Mouse (Mus musculus) lung, embryonic 15.5 days (tissue): Measurements from ENCODE around the gene Baz1b. TPM values are rescaled to one million over a fixed set of nuclear protein-coding genes. Genes with fewer than 3 reads are reported as not detected.
A peak's percentile ranks its signal among the peaks of the same experiment; 100 is the strongest.

ENCODE experiments used
- ATAC-seq: fragments of 200-750 bp; cut with Nextera tagmentation; 2 replicates; pipeline ENCODE4 v1.8.0; 2017; ENCODE audit warnings: moderate number of reproducible peaks, borderline replicate concordance; ENCODE audit not compliant: low FRiP score, low TSS enrichment; ENCODE audit errors: extremely low read depth
- H3K27ac ChIP-seq: fragments of 300-500 bp; sonication (generic); 2 replicates; pipeline ENCODE4 v1.5.1; 2015; ENCODE audit warnings: moderate library complexity, mild to moderate bottlenecking, inconsistent platforms
- H3K27me3 ChIP-seq: fragments of 300-500 bp; sonication (generic); 2 replicates; pipeline ENCODE4 v1.6.1; 2015; ENCODE audit warnings: inconsistent platforms
- H3K36me3 ChIP-seq: fragments of 300-500 bp; sonication (generic); 2 replicates; pipeline ENCODE4 v1.6.1; 2015; ENCODE audit warnings: inconsistent platforms
- H3K4me1 ChIP-seq: fragments of 300-500 bp; sonication (generic); 2 replicates; pipeline ENCODE4 v1.6.1; 2015; ENCODE audit warnings: inconsistent platforms
- H3K4me2 ChIP-seq: fragments of 300-500 bp; sonication (generic); 2 replicates; pipeline ENCODE4 v1.6.1; 2015; ENCODE audit warnings: inconsistent platforms, mild to moderate bottlenecking, moderate library complexity
- H3K4me3 ChIP-seq: fragments of 300-500 bp; sonication (generic); 2 replicates; pipeline ENCODE4 v1.5.1; 2015; ENCODE audit warnings: mild to moderate bottlenecking, inconsistent platforms
- H3K9ac ChIP-seq: fragments of 300-500 bp; sonication (generic); 2 replicates; pipeline ENCODE4 v1.6.1; 2015; ENCODE audit warnings: inconsistent platforms
- H3K9me3 ChIP-seq: fragments of 300-500 bp; sonication (generic); 2 replicates; pipeline ENCODE4 v1.6.1; 2016; ENCODE audit warnings: inconsistent platforms
- WGBS: fragments of 180-500 bp; shearing (Covaris S2); methylation state at CpG from one replicate; pipeline ENCODE4 v1.1.7; 2015; 5-methylcytosine and 5-hydroxymethylcytosine counted together
- polyA plus RNA-seq: library from polyadenylated mRNA; unstranded; fragments of >200 nt; fragmentation: Nextera tagmentation; extraction: Ambion mirVana; gene quantifications from 2 replicates; pipeline ENCODE4 v1.2.1, GENCODE M21; 2015

Gene Baz1b
- polyA plus RNA-seq, 1 experiment from 2014 or later, result 47.9 TPM

DNA sequence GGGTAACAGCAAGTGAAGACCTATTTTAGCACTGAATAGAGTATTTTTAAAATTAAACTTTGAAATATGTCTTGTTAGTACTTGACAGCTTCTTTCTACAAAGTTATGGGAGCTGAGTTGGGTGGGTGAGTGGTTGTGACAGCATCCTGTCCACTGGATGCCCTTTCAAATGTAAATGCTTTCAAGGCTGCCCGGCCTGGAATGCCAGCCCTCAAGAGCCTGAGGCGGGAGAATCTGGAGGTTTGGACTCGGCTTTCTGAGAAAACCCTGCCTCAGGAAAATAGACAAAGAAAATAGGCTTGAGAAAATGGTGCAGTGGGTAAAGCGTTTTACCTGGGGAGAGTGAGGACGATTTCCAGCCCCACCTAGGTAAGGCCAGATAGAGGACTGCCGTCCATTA lies 5.3 kb upstream of the Baz1b start:
- WGBS, result 81% methylated on average over 6 of the region's 6 CpGs
- Histone ChIP-seq H3K4me1 (0 out of 2 replicates have a peak, but pooled peaks cover 4% of the 10 kb centered on the region), H3K27ac (no peak overlapping the region), H3K36me3 (peaks cover 54% of the 10 kb centered on the region), H3K27me3 (no peaks in the 10 kb centered on the region), H3K4me2 (no peak overlapping the region), H3K9ac (no peak overlapping the region), H3K9me3 (no peaks in the 10 kb centered on the region), H3K4me3 (no peak overlapping the region)
- ATAC-seq, result no peak

DNA sequence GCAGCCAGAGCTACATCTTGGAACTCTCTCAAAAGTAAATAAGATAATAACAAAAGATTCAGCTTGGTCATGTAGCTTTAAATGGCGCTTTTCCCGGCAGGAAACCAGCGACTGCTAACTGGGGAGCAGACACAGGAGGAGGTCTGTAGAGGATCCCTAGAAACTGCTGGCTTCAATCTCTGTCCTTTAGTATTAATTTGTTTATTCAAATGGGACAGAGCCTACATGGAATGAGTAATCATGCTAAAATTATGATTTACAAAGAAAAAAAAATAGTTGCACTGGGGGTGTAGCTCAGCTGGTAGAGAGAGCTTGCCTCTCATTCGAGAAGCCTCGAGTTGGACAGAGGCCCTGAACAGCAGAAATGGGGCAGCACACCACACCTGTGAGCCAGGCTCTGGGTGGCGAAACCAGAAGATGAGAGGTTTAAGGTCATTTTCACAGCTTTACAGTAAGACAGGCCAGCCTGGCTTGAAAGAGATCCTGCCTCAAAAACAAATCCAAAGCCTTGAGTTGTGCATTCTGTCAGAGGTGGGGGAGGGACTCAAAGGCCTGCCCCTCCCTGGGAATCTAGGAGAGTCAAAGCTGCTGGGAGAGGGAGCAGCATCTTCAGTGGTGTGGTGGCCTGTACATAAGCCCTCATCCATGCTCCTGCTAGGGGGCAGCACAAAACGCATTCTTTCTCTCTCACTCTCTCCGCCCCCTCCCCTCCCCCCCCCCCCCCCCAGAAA lies 3.8 kb upstream of the Baz1b start:
- H3K27ac ChIP-seq, result peak overlapping the region; percentile 29
- no peak overlapping the region for H3K4me3 ChIP-seq
- H3K9ac ChIP-seq, result no peak overlapping the region
- WGBS, result 36% methylated on average over 8 of the region's 8 CpGs
- H3K36me3 ChIP-seq, result peaks cover 41% of the 10 kb centered on the region
- no peak for ATAC-seq
- 0 out of 2 replicates have a peak, but pooled peaks cover 4% of the 10 kb centered on the region for H3K4me1 ChIP-seq
- no peaks in the 10 kb centered on the region for H3K9me3 ChIP-seq
- no peak overlapping the region for H3K4me2 ChIP-seq
- no peaks in the 10 kb centered on the region for H3K27me3 ChIP-seq

DNA sequence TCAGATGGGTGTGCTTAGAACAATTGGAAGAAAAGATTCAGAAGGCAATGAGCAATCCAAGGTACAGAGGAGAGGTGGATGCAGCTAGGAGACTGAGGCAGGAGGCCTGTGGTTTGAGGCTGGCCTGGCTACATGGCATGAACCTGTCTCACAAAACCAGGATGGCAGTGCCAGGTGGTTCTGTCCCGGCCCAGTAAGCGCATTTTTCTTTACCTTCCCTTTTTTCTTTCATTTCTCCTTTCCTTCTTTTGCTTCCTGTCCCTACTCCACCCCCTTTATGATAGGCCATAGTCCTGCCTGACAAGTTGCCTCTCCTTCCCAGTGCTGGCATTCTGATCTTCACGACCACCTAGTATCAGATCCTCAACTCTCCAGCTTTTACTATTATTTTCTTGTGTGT lies 2.0 kb upstream of the Baz1b start:
- Histone ChIP-seq H3K27me3 (no peaks in the 10 kb centered on the region), H3K9me3 (no peaks in the 10 kb centered on the region), H3K4me1 (peaks cover 18% of the 10 kb centered on the region), H3K27ac (no peak overlapping the region), H3K9ac (no peak overlapping the region), H3K4me2 (no peak overlapping the region), H3K36me3 (peaks cover 25% of the 10 kb centered on the region), H3K4me3 (no peak overlapping the region)
- 87% methylated on average over 3 of the region's 3 CpGs for WGBS
- ATAC-seq, result no peak

DNA sequence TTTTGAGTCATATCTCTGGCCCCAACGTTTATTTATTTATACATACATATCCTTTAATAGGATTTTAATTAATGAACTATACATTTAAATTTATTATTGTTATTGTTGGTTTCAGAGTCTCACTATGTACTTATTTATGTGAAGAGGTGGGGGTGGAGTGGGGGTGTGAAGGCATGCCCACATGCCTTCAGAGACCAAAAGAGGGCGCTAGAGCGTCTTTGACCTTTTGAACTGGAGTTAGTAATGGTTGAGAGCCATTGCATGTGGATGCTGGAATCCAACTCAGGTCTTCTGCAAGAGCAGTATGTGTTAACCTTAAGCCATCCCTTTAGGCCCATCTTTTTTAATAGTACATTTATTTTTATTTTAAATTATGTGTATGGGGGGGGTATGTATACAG lies 1.5 kb upstream of the Baz1b start:
- Histone ChIP-seq H3K36me3 (peaks cover 19% of the 10 kb centered on the region), H3K9ac (no peak overlapping the region), H3K4me2 (no peak overlapping the region), H3K27me3 (no peaks in the 10 kb centered on the region), H3K4me3 (no peak overlapping the region), H3K9me3 (no peaks in the 10 kb centered on the region), H3K27ac (no peak overlapping the region), H3K4me1 (peaks cover 21% of the 10 kb centered on the region)
- 35% methylated on average over 3 of the region's 3 CpGs for WGBS
- no peak for ATAC-seq

DNA sequence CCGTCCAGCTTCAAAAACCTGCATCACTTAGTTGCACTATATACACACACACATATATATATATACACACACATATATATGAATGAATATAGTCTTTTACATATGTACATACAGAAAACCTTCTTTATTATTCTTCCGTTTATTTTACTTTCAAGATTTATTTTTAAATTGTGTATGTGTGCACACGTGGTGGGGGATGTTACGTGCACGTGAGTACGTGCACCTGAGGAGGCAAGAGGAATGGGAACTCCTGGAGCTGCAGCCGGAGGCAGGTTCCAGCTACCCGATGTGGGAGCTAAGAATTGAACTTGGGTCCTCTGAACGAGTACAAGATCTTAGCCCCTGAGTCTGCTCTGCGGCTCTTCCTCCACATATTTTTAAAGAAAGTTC lies 838 bp upstream of the Baz1b start:
- no peaks in the 10 kb centered on the region for H3K27me3 ChIP-seq
- no peaks in the 10 kb centered on the region for H3K9me3 ChIP-seq
- ATAC-seq, result no peak
- H3K4me3 ChIP-seq, result peak overlapping the region; percentile 95
- 18% methylated on average over 10 of the region's 10 CpGs for WGBS
- peak overlapping the region; percentile 66 for H3K4me2 ChIP-seq
- peaks cover 13% of the 10 kb centered on the region for H3K36me3 ChIP-seq
- H3K4me1 ChIP-seq, result peaks cover 21% of the 10 kb centered on the region
- H3K9ac ChIP-seq, result peak overlapping the region; percentile 99
- peak overlapping the region; percentile 97 for H3K27ac ChIP-seq

DNA sequence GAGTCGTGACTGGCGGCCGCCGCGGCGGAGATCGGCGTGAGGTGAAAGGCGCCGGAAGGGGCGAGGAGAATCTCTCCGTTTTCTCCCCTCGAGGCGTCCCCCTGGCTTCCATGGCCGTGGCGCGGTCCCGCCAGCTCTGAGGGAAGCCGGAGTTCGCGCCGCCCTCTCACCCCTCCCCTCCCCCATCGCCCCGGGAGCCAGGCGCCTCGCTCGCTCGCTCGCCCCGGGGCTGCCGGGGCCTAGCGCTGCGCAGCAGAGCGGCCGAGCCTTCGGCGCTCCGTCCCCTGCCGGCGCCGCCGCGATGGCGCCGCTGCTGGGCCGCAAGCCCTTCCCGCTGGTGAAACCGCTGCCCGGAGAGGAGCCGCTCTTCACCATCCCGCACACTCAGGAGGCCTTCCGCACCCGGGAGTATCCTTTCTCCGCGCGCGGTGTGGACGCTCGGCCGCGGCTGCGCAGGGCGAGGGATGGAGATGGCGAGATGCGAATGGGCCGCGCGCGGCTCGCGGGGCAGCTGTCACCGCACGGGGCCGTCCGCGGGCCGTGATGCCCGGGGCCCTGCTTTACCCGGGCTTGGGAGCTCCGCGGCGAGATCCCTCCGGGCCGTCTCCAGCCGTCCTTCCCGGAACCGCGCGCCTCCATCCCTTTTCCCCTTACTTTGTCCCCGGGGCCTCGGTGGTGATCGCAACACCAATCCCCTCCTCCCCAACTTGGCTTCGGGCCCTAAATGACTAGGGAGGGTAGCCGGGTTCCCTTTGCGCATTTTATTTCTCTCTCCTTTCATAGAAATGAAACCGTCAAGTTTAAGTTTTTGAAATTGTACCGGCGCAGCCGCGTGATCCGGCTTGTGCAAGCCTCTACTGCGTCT lies 517 bp downstream of the Baz1b start:
- 0 out of 2 replicates have a peak, but pooled peaks cover 11% of the 10 kb centered on the region for H3K36me3 ChIP-seq
- peak overlapping the region; percentile 97 for H3K27ac ChIP-seq
- WGBS, result under 1% methylated on average over 94 of the region's 102 CpGs
- peak overlapping the region; percentile 95 for H3K4me3 ChIP-seq
- no peaks in the 10 kb centered on the region for H3K9me3 ChIP-seq
- peaks cover 31% of the 10 kb centered on the region for H3K4me1 ChIP-seq
- peak overlapping the region; percentile 99 for H3K9ac ChIP-seq
- H3K27me3 ChIP-seq, result no peaks in the 10 kb centered on the region
- peak overlapping the region; percentile 66 for H3K4me2 ChIP-seq
- peak; percentile 75 for ATAC-seq

DNA sequence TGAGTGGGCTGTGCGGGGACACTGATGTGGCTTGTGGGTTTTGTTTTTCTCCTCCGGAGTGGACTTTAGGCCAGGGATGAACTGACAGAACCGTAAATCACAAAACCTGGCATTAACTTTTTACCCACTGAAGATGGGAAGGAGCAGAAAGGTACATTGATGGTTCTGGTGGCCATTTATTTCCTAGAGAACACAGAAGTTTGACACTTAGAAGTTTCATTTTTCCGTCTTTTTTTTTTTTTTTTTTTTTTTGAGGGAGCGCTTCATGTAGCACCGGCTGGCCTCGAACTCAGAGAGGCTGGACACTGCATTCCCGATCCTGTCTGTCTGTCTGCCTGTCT lies 1.1 kb downstream of the Baz1b start:
- H3K36me3 ChIP-seq, result 0 out of 2 replicates have a peak, but pooled peaks cover 13% of the 10 kb centered on the region
- WGBS, result 0% methylated on average over 8 of the region's 8 CpGs
- peak overlapping the region; percentile 95 for H3K4me3 ChIP-seq
- peak overlapping the region; percentile 97 for H3K27ac ChIP-seq
- peak overlapping the region; percentile 66 for H3K4me2 ChIP-seq
- peak overlapping the region; percentile 99 for H3K9ac ChIP-seq
- no peaks in the 10 kb centered on the region for H3K9me3 ChIP-seq
- no peak for ATAC-seq
- no peaks in the 10 kb centered on the region for H3K27me3 ChIP-seq
- peaks cover 36% of the 10 kb centered on the region for H3K4me1 ChIP-seq

DNA sequence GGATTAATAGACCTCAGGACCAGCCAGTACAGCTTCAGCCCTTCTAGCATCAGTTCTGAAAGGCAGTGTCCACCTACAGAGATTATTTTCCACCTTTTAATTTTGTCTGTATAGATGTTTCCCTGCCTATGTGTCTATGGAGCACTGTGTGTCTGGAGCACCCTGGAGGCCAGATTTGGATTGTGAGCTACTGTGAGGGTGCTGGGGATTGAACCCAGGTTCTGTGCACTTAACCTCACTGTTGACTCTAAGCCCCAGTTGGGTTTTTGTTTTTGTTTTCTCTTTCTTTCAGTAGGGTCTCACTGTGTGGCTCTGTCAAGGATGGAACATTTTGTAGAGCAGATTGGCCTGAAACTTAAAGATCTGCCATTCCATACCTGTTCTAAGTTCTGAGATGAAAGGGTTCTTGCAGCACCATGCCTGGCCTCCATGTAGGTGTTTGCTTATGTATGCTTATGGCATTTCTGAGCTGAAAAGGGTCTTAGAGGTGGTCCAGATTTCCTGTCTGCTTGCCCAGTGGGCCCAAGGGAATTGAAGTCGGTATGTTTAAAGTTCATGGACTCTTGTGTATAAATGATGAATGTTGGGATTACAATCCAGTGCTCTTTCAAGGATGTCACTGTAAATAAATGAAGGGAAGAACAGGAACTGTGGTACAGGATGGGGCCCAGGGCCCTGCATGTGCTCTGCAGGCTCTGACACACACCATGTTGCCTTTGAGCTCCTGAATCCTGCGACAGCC lies 2.4 kb downstream of the Baz1b start:
- H3K27ac ChIP-seq, result peak overlapping the region; percentile 22; the same call in 1 of the 2 replicates
- peaks cover 36% of the 10 kb centered on the region for H3K4me1 ChIP-seq
- ATAC-seq, result no peak
- WGBS, result 33% methylated on average over 2 of the region's 2 CpGs
- peak overlapping the region; percentile 95 for H3K4me3 ChIP-seq
- no peaks in the 10 kb centered on the region for H3K27me3 ChIP-seq
- H3K36me3 ChIP-seq, result 0 out of 2 replicates have a peak, but pooled peaks cover 26% of the 10 kb centered on the region
- H3K9ac ChIP-seq, result peak overlapping the region; percentile 99
- H3K4me2 ChIP-seq, result peak overlapping the region; percentile 66
- H3K9me3 ChIP-seq, result no peaks in the 10 kb centered on the region

DNA sequence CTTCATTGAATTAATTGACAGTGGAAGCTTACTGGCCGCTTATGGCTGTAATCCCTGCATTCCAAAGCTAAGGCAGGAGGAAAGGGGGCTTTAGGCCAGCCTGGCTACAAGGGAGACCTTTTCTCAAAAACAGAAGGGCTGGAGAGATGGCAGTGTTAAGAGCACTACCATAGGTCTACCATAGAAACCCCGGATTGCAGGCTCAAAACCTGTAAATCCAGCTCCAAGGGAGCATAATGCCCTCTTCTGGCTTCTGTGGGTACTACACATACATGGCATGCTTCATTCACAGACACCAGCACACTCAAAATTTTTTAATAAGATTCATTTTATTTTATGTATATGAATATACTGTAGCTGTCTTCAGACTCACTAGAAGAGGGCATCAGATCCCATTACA lies 4.6 kb downstream of the Baz1b start:
- Histone ChIP-seq H3K4me3 (no peak overlapping the region), H3K36me3 (peaks cover 44% of the 10 kb centered on the region)
- WGBS, result 19% methylated on average over 2 of the region's 2 CpGs

DNA sequence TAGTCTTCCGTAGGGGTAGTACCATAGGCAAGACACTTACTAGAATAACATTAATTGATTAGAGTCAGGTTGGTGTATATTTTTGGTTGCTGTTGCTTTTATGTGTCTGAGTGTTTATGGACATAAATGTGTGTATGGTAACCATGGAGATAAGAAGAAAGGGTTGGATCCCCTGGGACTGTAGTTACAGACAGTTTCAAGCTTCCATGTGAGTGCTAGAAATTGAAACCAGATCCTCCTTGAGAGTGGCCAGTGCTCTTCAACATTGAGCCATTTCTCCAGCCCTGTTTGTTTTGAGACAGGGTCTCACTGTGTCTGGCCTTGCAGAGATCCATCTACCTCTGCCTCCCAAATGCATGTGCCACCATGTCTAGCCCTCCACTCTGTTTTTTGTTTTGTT lies 5.4 kb downstream of the Baz1b start:
- Histone ChIP-seq H3K9ac (no peak overlapping the region), H3K9me3 (no peaks in the 10 kb centered on the region), H3K4me3 (no peak overlapping the region), H3K27me3 (no peaks in the 10 kb centered on the region), H3K4me1 (peaks cover 32% of the 10 kb centered on the region), H3K4me2 (no peak overlapping the region), H3K36me3 (peaks cover 44% of the 10 kb centered on the region), H3K27ac (no peak overlapping the region)
- ATAC-seq, result no peak
- 72% methylated on average over 1 of the region's 1 CpGs for WGBS

More for the DNA sequence above, 4.6 kb downstream of the Baz1b start:
- Histone ChIP-seq H3K9ac (no peak overlapping the region), H3K4me2 (no peak overlapping the region), H3K27me3 (no peaks in the 10 kb centered on the region), H3K9me3 (no peaks in the 10 kb centered on the region), H3K27ac (no peak overlapping the region), H3K4me1 (peaks cover 32% of the 10 kb centered on the region)
- ATAC-seq, result no peak

DNA sequence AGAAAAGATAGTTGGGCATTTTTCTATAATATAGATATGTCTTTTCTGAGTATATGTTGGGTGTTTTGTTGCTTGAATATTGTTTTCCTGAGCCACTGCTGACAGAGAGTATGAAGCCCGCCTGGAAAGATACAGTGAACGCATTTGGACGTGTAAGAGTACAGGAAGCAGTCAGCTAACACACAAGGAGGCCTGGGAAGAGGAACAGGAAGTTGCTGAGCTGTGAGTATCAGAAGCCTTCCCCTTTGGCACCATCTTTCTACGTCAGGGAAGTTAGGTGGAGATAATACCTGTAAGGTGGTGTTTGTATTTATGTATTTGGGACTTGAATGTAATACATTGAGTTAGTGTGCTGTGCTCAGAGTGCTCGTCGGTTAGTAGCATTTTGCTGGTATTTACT lies 9.3 kb downstream of the Baz1b start:
- H3K36me3 ChIP-seq, result peaks cover 75% of the 10 kb centered on the region
- H3K4me3 ChIP-seq, result no peak overlapping the region
- H3K4me1 ChIP-seq, result peaks cover 14% of the 10 kb centered on the region
- ATAC-seq, result no peak
- no peak overlapping the region for H3K4me2 ChIP-seq
- H3K27me3 ChIP-seq, result no peaks in the 10 kb centered on the region
- 63% methylated on average over 6 of the region's 6 CpGs for WGBS
- H3K27ac ChIP-seq, result no peak overlapping the region
- H3K9me3 ChIP-seq, result no peaks in the 10 kb centered on the region
- no peak overlapping the region for H3K9ac ChIP-seq
